Mouse (Mus musculus) heart, adult 2 months (tissue): ENCODE measurements at regions not wholly inside any gene's neighbourhood (a gene's known extent, or its start where the extent isn't known, plus 50 kb on each side); places are given as distances from the start of the nearest gene placed in this dataset.

ENCODE experiments used
- CTCF ChIP-seq: fragments of 200-600 bp; IDR thresholded peaks from 2 replicates; pipeline ENCODE4 v1.8.1; 2022; ENCODE audit warnings: antibody characterized with exemption, mild to moderate bottlenecking, moderate library complexity
- EP300 ChIP-seq: fragments of 200-500 bp; IDR thresholded peaks from 2 replicates; pipeline ENCODE4 v1.6.1; 2011; ENCODE audit warnings: low read depth, low read length, control low read depth; ENCODE audit not compliant: insufficient read depth
- POLR2A ChIP-seq: fragments of 200-500 bp; IDR thresholded peaks from 2 replicates; pipeline ENCODE4 v1.6.1; 2011; ENCODE audit warnings: mild to moderate bottlenecking, low read depth, low read length, control low read depth; ENCODE audit not compliant: insufficient read depth

- TF ChIP-seq CTCF (no peak), EP300 (no peak), POLR2A (no peak)
Measured at GRCm38 (mm10) chr8:30661261-30661660, 2767.2 kb upstream of the 5930422O12Rik start.
